Mouse (Mus musculus): Measurements from ENCODE around the gene Rtf1.
"Not testable (repeated sequence)": the region's sequence is repeated elsewhere in the genome, so short reads cannot be mapped to it uniquely, and the experiment has no call there.

Rtf1 gene

GRCm38 (mm10) chr2:119674525-119675214 is at the start of gene Rtf1:
Rtf1 (plus strand) TSS chr2:119675068.
- peak; percentile 92 to 95 for DNase-seq (ENCODE audit: low spot score in 2 of 2)

- DNase-seq (ENCODE audit: low spot score in 2 of 2): peak in 1 of 2 experiments; percentile 36
Observed at GRCm38 (mm10) chr2:119636781-119637180, 38.1 kb upstream of the Rtf1 start.

GRCm38 (mm10) chr2:119641214-119641912 is 33.5 kb upstream of the Rtf1 start:
- DNase-seq (ENCODE audit: low spot score in 2 of 2): no peak

GRCm38 (mm10) chr2:119644254-119644653 is 30.6 kb upstream of the Rtf1 start:
- no peak for DNase-seq (ENCODE audit: low spot score in 2 of 2)

- peak; percentile 79 to 81 for DNase-seq (ENCODE audit: low spot score in 2 of 2)
Observed at GRCm38 (mm10) chr2:119662220-119663182, 12.4 kb upstream of the Rtf1 start, which contains the start of gene Ndufaf1. Ndufaf1 (minus strand) TSS chr2:119662827.

- DNase-seq (ENCODE audit: low spot score in 2 of 2): not testable (repeated sequence)
Observed at GRCm38 (mm10) chr2:119665744-119666143, 9.1 kb upstream of the Rtf1 start.

GRCm38 (mm10) chr2:119669010-119669409 is 5.9 kb upstream of the Rtf1 start:
- DNase-seq (ENCODE audit: low spot score in 2 of 2): peak; percentile 18 to 29

- peak in 1 of 2 experiments; percentile 40 for DNase-seq (ENCODE audit: low spot score in 2 of 2)
Observed at GRCm38 (mm10) chr2:119675215-119675784, 432 bp downstream of the Rtf1 start.

GRCm38 (mm10) chr2:119675831-119676230 is 963 bp downstream of the Rtf1 start:
- DNase-seq (ENCODE audit: low spot score in 2 of 2): no peak

- no peak for DNase-seq (ENCODE audit: low spot score in 2 of 2)
Observed at GRCm38 (mm10) chr2:119683706-119684105, 8.8 kb downstream of the Rtf1 start.

- DNase-seq (ENCODE audit: low spot score in 2 of 2): no peak
Observed at GRCm38 (mm10) chr2:119692003-119692701, 17.3 kb downstream of the Rtf1 start.

- no peak for DNase-seq (ENCODE audit: low spot score in 2 of 2)
Observed at GRCm38 (mm10) chr2:119694826-119695225, 20.0 kb downstream of the Rtf1 start.

- no peak for DNase-seq (ENCODE audit: low spot score in 2 of 2)
Observed at GRCm38 (mm10) chr2:119696111-119696510, 21.2 kb downstream of the Rtf1 start.

- peak in 1 of 2 experiments; percentile 43 for DNase-seq (ENCODE audit: low spot score in 2 of 2)
Observed at GRCm38 (mm10) chr2:119698472-119698871, 23.6 kb downstream of the Rtf1 start.

GRCm38 (mm10) chr2:119699962-119700361 is 25.1 kb downstream of the Rtf1 start:
- DNase-seq (ENCODE audit: low spot score in 2 of 2): no peak

GRCm38 (mm10) chr2:119703171-119703570 is 28.3 kb downstream of the Rtf1 start:
- DNase-seq (ENCODE audit: low spot score in 2 of 2): no peak

- no peak for DNase-seq (ENCODE audit: low spot score in 2 of 2)
Observed at GRCm38 (mm10) chr2:119707676-119708075, 32.8 kb downstream of the Rtf1 start.

GRCm38 (mm10) chr2:119710011-119710410 is 35.1 kb downstream of the Rtf1 start:
- no peak for DNase-seq (ENCODE audit: low spot score in 2 of 2)

- not testable (repeated sequence) for DNase-seq (ENCODE audit: low spot score in 2 of 2)
Observed at GRCm38 (mm10) chr2:119715868-119716267, 41.0 kb downstream of the Rtf1 start.

GRCm38 (mm10) chr2:119721070-119721469 is 46.2 kb downstream of the Rtf1 start:
- DNase-seq (ENCODE audit: low spot score in 2 of 2): no peak

Measured in natural killer cell, adult 2 months (primary cell).